Mouse (Mus musculus) right cerebral cortex, adult 18-20 months (tissue): ENCODE results near the gene Pigt.

ENCODE experiments used
- DNase-seq: peaks from one replicate; pipeline ENCODE4 v3.0.0; 2022; ENCODE audit warnings: mixed read lengths

Pigt gene

DNA sequence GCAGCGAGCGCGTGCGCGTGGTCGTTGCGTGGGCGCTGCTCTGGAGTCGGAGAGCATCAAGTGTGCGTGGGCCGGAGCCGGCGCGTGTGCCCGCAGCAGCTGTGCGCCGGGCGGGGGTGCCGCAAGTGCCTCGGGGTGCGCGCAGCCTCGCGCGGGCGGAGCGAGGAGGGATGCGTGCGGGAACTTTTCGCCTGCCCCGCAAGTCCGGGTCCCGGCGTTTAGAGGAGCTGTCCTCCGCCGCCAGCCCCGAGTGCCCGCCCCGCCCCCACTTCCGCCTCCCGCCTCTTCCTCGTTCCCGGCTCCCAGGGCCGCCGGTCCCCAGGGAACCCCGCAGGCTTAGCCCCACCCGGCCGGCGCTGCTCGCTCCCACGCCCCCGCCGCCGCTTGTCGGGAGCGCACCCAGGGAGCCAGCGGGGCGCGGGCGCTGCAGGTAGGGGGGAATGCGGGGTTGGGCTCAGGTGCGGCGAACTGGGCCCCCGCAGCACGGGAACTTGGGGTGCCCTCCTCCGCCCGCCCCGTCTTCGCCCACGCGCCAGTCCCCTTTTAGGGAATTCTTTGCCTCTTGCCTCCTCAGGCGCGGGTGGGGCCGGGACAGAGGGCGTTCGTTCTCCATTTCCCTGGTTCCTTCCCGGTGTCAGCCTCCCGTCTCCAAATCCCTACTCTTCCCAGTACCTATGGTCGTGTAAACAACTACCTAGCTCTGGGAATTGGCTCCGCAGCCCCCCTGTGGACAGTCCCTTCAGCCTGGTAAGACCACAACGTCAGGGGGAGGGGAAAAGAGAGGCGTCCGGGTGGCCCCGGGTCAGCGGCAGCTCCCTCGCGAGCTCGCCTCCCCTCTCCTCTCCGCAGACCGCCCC is 10.8 kb upstream of the Pigt start:
- peak; percentile 88 for DNase-seq

DNA sequence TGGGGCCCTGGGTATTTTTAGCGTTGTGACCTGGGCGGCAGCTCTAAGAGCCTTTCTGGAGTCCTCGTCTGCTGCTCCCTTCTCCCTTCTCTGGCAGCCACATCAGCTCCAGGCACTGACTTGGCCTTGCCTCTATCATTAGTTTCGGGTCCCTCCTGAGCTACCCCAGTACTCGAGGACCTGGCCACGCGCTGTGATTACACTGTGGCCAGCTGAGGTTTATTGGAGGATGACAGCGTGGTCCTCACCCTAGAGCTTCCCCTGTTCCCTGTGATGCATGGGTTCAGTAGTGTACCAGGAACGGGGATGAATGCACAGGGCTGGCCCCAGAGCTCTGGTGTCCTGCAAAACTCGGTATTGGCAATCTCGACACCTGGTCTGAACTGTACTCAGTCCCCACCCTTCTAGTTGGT is 10.2 kb upstream of the Pigt start:
- no peak for DNase-seq

DNA sequence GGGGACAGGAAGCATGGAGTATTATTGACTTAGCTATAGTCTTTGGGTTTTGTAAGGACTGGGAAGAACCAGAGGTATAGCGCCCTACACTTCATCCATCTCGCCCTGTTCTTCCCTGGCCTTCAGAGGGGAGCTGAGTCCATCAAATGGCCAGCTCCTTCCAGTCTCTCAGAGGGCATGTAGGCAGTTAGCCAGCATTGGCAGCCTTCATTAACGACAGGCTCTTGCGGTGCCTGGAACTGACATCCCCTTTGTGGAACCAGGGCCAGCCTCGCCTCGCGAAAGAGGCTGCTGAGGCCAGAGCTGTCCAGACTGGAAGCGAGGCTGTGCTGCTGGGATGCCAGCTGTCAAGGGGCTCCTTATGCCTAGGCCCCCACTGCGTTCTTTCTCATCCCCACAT is 9.5 kb upstream of the Pigt start:
- DNase-seq = peak; percentile 73

DNA sequence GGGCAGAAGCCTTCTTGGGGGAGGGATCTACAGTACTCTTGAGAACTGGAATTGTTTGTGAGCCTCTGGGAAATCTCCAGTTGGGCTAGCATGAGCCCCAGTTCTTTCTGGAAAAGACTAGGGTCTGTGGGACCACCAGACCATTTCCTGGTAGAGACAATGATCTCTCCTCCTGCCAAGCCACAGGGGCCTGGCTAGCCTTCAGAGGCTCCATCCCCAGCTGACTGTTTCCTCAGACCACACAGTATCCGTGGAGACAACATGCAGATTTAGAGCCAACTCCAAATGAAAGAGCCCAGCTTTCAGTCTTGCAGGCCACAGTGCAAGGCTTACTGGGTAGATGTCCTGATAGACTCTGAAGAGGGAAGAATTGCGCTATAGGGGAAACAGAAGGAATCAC is 3.2 kb upstream of the Pigt start:
- peak; percentile 27 for DNase-seq

DNA sequence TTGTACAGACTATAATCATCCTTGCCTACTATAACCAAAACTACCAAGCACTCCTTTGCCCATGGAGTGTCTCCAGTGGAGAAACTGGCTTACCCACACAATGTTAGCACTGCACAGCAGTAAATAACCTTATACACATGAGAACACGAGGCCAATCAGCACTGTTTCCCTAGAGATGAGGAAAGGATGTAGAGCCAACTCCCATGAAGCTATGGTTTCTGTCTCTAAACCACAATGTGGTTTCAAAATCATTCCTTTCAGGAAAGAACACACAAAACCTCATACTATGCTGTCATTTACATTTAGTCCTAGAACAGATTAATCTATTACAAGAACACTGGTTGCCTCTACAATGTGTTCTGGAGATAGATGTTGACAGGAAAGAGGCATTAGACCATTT is 989 bp upstream of the Pigt start:
- no peak for DNase-seq

DNA sequence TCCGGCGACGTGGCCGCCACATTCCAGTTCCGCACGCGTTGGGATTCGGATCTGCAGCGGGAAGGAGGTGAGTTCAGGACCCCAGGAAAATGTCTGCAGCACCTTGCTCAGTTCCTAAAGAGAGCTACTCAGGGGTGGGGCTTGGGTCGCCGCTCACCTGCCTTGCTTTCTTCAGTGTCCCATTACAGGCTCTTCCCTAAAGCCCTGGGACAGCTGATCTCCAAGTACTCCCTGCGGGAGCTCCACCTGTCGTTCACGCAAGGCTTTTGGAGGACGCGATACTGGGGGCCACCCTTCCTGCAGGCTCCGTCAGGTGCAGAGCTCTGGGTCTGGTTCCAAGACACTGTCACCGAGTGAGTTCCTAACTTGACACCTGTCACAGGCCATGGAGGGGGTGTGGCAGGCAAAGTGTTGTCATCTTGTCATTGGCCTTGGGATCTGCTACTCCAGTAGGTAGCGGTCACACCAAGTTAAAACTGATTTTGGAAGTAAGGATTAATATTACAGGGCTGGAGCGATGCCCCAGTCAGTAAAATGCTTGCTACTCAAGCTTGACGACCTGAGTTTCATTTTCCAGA is 460 bp downstream of the Pigt start:
- DNase-seq = no peak

DNA sequence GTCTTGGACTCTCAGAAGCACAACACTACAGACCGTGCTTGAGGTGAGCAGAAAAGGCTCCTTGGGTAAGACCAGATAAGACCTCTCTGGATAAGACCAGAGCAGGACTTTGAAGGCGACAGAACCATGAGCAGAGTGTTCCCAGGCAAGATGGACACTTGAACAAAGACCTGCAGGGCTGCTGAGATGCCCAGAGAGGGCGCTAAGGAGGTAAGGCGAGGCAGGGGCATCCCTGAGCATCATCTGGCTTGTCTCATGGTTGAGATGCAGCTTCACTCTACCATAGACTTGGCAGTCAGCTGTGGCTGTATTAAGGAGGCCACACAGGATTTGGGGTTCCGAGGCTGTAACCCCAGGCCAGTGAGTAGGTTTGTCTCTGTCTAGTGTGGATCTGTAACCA is 2.0 kb downstream of the Pigt start:
- no peak for DNase-seq

DNA sequence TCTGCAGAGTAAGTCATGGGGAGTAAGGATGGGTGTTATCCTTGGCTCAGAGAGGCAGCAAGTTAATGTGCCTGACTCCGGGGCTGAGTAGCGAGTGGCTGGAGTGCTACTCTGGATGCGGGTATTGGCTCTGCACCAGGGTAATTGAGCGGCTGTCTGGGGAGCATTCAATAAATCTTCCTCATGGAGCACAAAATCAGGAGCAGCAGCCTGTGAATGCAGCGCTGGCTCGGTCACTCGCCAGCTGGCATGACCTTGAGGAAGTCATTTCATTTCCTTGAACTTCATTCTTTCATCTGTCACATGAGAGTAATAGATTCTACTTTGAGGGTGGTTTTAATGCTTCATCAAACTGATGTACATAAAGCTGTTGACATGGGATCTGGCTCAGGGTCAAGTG is 3.2 kb downstream of the Pigt start:
- no peak for DNase-seq

DNA sequence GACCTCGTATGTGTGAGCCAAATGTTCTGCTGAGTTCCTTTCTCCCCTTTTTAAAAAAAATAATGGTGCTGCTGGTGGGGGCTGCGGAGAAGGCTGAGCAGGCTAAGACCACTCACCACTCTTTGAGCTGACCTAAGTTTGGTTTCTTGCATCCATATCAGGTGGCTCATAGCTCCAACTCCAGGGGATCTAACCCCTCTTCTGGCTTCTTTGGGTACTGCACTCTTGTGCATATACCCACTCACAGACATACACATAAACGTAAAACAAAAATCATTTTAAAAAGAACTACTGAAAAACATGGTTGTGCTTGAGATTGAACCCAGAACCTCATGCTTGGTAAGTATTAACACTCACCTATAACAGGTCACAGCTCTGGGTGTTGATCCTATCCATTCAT is 7.6 kb downstream of the Pigt start:
- DNase-seq = no peak

DNA sequence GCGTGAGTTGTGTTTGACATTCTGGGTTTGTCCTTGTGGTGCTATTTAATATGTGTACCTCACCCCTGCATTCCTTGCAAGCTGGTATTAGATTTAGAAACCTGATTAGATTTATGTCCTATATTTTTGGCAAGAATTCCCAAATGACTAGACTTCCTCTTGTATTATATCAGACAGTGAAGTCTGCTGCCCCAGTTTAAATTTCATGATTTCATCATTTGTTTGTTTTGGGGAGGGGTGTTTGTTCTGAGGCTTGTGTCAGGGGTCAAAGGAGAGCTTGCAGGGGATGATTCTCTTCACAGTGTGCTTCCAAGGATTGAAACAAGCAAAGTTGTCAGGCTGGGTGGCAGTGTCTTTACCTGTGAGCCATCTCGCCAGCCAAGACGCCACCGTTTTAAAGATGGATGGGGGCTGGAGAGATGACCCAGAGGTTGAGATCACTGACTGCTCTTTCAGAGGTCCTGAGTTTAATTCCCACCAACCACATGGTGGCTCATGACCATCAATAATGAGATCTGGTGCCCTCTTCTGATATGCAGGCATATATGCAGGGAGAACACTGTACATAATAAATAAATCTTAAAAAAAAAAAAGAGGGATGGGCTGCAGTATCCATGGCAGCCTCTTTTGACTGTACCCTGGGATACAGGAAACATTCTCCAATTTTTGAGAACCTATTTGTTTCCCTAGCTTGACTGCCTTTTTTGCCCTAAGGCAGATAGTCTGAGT is 8.5 kb downstream of the Pigt start:
- DNase-seq = no peak

DNA sequence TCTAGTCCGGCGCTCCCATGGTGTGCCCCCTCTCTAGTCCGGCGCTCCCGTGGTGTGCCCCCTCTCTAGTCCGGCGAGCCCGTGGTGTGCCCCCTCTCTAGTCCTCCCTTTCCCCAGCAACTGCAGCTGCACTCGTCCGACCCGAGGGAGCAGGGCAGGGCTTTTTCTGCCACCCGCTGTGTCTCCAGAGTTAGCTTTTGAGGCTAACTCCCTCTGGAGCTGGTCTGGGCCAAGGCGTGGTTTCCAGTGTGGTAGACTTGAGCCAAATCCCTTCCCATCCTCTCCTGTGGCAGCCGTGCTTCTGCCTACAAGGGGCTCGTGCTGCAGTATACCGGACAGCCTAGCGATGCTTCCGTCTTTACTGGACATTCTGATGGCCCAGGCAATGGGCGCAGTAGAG is 10.5 kb downstream of the Pigt start:
- DNase-seq = no peak

DNA sequence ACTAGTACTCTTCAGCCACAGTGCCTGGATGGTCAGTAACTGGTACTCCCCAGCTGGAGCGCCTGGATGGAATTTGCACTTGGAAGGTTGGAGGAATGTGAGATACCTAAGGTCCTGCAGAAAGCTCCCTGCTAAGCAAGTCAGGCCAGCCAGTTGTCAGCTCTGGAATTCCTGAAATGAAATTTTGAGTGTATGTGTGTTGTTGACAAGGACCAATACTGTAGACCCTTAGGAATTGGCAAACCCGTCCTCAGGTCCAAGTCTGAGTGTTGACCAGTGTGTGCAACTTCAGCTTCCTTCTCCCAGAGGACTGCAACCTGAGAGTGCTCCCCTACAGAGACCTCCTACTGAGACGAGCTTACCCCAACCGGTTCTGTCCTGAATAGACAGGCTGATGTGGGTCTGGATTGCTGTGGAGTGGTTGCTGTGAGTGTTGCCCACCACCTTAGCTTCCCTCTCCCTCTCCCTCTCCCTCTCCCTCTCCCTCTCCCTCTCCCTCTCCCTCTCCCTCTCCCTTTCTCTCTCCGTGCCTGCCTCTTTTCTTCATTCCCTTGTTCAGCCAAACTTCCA is 13.4 kb downstream of the Pigt start:
- no peak for DNase-seq

DNA sequence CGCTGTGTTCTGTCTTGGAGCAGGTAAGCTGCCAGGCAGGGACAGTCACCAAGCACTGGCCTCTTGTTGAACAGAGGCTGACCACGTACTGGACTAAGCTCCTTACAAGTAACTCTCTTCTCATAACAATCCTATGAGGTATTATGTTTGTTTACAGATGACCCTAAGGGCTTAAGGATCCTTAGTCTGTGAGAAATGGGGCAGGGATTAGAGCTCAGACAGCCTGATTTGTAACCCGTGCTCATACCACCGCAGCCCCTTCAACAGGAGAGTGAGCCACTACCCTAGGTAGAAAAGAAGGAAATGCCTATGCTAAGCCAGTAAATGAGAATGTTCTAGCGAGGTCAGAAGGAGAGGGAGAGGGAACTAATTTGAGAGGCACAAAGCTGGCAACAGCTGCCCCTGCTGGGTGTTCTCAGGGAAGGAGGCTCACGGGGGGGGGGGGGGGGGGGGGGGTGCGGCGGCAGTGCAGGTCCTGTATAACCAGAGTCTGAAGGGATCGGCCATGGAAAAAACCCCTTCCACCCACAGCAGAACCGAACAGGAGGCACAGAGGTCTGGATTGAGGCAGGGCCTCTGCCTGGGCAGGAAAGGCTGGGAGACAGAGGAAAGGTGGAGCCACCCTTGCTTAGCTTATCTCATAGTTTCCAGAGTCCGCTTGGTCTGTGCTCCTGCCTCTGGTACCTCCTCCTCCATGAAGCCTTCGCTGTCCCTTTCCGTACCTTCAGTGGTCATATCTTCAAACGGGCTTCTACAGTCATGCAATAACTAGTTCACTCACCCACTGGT is 15.0 kb downstream of the Pigt start:
- no peak for DNase-seq

DNA sequence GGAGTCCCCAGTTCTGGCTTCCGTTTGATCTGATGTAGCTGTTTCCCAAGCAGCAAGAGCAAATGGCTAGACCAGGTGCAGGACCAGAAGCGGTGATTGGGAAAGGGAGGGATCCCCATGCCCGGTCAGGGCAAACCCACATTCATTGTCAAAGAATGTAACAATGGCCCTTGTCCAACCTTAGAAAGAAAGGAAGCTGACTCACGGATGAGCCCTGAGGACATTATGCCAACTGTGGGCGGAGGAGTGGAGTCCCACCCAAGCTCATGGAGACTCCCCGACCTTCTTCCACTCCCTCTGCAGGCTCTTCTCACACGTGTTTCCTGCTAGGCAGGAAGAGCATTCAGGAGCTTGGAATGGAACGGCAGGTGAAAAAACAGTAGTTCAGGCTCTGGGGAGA is 16.1 kb downstream of the Pigt start:
- DNase-seq = no peak

DNA sequence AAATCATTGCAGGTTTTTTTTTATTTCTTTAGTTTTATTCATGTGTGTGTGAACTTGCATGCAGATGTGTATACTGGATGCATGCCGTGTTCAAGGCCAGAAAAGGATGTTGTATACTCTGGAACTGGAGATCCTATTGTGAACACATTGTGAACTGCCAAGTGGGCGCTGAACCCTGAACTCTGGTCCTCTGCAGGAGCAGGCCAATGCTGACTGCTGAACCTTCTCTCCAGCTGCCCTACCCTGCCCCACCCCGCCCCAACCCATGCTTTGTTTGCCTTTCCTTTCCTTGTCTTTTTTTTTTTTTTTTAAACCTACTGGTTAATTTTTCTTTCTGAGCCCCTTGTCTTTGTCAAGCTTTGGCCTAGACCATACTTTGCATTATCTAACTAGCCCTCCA is 17.6 kb downstream of the Pigt start:
- no peak for DNase-seq

DNA sequence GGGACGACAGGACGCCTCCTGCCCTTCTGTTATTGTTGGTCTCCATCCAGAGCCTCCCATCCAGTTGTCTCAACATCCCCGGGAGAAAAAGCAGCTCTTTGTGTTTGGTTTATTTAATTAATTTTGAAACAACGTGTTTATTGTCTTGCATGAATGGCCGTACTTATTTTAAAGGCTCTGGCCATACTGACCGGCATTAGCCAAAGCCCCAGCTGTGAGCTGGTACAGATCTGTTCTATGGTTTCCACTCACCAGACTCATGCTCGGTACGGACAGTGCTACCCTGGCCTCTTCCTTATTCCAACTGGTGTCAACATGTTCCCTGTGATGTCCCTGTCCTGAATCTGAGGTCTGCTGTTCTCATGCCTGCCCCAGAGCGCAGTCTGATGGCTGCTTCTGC is 18.6 kb downstream of the Pigt start:
- DNase-seq = peak; percentile 30

DNA sequence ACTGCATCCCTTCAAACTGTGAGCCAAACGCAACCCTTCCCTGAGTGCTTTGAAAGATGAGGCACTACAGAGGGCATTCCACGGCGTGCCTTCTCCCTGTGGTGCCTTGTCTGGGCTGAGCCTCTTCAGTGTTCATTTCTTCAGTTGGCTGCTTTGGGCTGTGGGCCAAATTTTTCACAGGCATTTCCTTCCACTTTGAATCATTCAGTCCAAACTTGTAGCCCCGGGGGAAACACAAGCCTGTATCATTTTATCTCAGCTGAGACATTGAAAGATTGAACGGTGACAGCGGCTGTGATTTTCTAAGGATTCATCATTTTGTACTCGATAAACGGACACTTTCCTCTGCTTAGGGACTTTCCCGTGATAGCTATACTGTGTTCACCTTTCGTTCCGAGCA is 19.3 kb downstream of the Pigt start:
- no peak for DNase-seq

DNA sequence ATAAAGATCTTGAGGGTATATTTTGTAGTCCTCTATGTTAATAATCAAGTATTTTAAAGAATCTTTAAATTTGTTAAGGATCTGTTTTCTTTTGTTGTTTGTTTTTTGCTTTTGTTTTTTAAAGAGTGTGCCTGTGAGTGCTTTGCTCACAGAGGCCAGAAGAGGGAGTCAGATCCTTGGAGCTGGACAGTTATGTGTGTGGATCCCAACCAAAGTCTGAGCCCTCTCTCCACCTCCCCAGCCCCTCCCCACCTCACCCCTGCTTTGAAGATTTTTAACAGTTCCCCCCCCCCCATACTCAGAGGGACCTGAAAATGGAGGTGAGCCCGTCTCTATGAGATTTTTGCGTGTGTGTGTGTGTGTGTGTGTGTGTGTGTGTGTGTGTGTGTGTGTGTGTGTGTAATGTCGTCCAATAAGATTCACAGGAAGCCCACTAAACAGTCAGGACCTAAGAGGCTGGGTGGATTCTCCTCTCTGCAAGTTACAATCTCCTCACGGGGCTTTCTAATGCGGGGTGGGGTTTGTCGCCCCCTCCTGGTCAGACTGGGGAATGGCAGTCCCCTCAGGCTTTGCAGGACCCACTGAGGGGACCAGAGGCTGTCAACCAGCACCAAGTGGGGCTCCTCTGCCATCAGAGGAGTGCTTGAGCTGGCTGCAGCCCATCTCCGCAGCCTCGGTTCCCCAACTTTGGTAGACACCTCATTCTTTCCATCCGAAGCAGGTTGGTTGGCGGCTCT is 20.3 kb downstream of the Pigt start:
- DNase-seq = peak; percentile 32

DNA sequence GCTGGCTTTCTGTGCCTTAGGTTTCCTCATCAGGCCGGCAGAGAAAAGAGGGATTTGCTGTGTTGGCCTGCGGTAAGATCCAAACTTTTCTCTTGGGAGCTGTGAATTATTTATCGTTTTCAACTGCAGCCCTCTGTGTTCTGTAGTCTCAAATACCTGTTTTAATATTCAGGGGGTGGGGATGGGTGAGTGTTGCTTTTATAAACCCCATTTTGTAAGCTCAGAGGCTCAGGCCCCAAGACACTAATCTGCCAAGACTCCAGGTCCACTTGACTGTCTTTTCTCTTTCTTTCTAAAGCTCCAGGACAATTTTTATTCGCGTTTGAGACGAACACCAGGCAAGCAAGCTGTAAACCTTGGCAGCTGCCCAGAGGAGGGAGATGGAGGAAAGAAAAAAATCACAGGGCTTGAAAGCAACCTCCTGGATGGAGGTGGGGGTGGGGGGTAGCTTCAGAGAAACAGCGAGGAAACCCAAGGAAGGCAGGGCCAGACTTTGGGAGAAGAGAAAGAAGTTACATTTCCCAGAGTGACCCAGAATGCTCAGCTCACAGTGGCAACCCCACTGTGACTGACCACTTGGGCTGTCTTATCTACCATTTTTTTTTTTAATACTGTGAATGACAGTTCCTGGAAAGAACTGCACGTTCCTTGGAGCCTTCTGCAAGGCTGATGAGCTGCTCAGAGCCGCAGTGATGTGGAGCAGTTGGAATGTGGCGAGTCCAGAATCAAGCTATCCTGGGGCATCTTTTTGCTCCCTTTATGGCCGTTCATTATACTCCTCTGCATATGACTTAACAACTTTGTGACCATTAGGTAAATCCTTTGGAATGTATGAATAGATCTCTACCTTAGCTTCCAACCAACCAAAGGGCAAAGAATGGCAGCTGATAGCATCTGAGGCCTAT is 21.2 kb downstream of the Pigt start:
- DNase-seq = no peak

DNA sequence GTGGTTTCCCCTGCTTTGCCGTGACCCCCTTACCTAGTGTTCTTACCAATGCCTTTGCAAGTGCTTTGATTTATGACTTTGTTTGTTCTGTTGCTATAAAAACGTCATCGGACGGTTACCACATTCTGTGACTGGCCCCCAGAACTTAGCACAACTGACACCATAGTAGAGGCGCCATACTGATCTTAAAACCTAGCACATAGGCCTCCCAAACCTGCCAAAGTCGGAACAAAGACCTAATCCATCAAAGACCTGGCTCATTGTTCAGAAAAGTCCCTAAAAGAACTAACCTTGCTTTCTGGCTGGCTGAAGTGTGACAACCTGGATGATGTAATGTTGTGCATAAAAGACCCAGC is 21.8 kb downstream of the Pigt start:
- DNase-seq = no peak

DNA sequence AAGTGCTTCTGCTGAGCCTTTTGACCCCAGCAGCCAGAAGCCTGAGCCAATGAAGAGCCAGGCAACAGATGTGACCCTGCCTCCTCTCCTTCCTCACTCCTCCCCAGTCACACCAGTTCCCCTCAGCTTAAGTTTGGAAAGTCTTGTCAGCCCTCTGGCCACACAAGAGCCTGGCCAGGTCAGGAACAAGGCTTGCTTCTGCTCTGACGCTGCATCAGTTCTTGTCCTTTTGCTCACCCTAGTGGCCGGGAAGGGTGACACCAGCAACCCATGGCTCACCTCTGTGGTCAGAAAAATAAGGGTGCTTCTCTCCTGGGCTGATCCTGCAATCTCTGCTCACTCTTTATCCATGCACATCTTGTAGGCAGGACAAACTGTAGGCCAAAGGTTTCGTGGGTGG is 23.5 kb downstream of the Pigt start:
- DNase-seq = no peak
